17 mouse cellular contexts compared by ENCODE assay signal in genomic region chr14:54960769-54961168, GRCm38 (mm10). TPM values are rescaled to one million over a fixed set of nuclear protein-coding genes. Genes with fewer than 3 reads are reported as not detected.
A peak's percentile ranks its signal among the peaks of the same experiment; 100 is the strongest.
DNase-seq lines count a peak whose midpoint lies in the region; ATAC-seq and TF ChIP-seq lines count a peak whose summit lies in the region.
"Had no signal": no experiment of that assay in that cellular context is flagged by ENCODE, and none has a peak within 500 bp of the region (broad histone marks: within the 10 kb centered on the region; RNA-seq: fewer than 3 reads in every experiment).

No protein-coding gene starts in this region.

- H3K27me3 ChIP-seq in heart, adult 2 months (ENCODE audit: control insufficient read depth, insufficient read depth, low read length) = no peaks in the 10 kb centered on the region
- H3K27me3 ChIP-seq: lung, embryonic 15.5 days; midbrain, embryonic 13.5 days had no signal

- TF ChIP-seq CTCF in heart, adult 2 months (IDR thresholded peaks at IDR 0.05) = no peak

- ATAC-seq in megakaryocyte progenitor cell, adult 5-6 weeks (replicated peaks; ENCODE audit: poor library complexity) = no peak
- ATAC-seq: midbrain, embryonic 13.5 days had no signal

- H3K27ac ChIP-seq in heart, adult 2 months = peak overlapping the region; percentile 4
- H3K27ac ChIP-seq: limb, embryonic 13.5 days; lung, embryonic 15.5 days; midbrain, embryonic 13.5 days had no signal

- H3K4me3 ChIP-seq in heart, adult 2 months = peak overlapping the region; percentile 38
- H3K4me3 ChIP-seq: limb, embryonic 13.5 days; lung, embryonic 15.5 days; midbrain, embryonic 13.5 days had no signal

- intact Hi-C loops in heart, adult 2 months (cut with DNase I) = no loop called here
- intact Hi-C loops in heart, postnatal 25 days (cut with DNase I) = no loop called here

- peak; percentile 72; the same call in 1 of the 2 replicates for TF ChIP-seq POLR2A in heart, adult 2 months (IDR thresholded peaks at IDR 0.05; ENCODE audit: insufficient read depth, low read depth, low read length)

- DNase-seq in heart, adult 2 months = no peak
- no peak for DNase-seq in heart, postnatal 25 days (ENCODE audit: low spot score)
- peak; percentile 22 to 34 for DNase-seq in right cerebral cortex, adult 2 months (ENCODE audit: low spot score in 2 of 2)
- DNase-seq in right cerebral cortex, postnatal 36 days (ENCODE audit: low spot score in 2 of 2) = no peak
- DNase-seq in layer of hippocampus, adult 9-10 months (ENCODE audit: low spot score) = peak; percentile 12
- peak; percentile 22 for DNase-seq in thymus, postnatal 25 days
- no peak for DNase-seq in c-Kit-positive CD71-positive TER-119-positive erythroid progenitor cells, embryonic 14.5 days (ENCODE audit: low spot score)
- DNase-seq: cerebellum, postnatal 14 days; gastrocnemius, postnatal 10 days; kidney, postnatal 14 days; spleen, adult 18-20 months had no signal

- H3K9ac ChIP-seq in heart, adult 2 months (ENCODE audit: low read depth, low read length) = peak overlapping the region; percentile 69
- H3K9ac ChIP-seq: limb, embryonic 13.5 days; lung, embryonic 15.5 days; midbrain, embryonic 13.5 days had no signal

- 31% methylated on average over 10 of the region's 10 CpGs for WGBS in heart, adult 2 months

- no peaks in the 10 kb centered on the region for H3K79me2 ChIP-seq in heart, adult 2 months (replicated peaks; ENCODE audit: control insufficient read depth, insufficient read depth, low read length)

- no peaks in the 10 kb centered on the region for H3K4me1 ChIP-seq in heart, adult 2 months (ENCODE audit: control insufficient read depth, insufficient read depth, low read length)
- H3K4me1 ChIP-seq: limb, embryonic 13.5 days; lung, embryonic 15.5 days; midbrain, embryonic 13.5 days had no signal

- TF ChIP-seq EP300 in heart, adult 2 months (IDR thresholded peaks at IDR 0.05; ENCODE audit: insufficient read depth, low read depth, low read length) = peak; percentile 33; the same call in 1 of the 2 replicates

- no peaks in the 10 kb centered on the region; the same call in 1 of the 2 replicates for H3K36me3 ChIP-seq in heart, adult 2 months (ENCODE audit: control insufficient read depth, insufficient read depth, low read length)
- H3K36me3 ChIP-seq: limb, embryonic 13.5 days; lung, embryonic 15.5 days; midbrain, embryonic 13.5 days had no signal

RNA-seq across cellular contexts. Expression of gene Myh6, which starts 6.0 kb away (rescaled TPM):
- over 10,000 TPM; 19,033 to 21,149 TPM for total RNA-seq in heart, adult 2 months (2021)
- polyA plus RNA-seq in heart, adult 2 months (2012; rRNA removed) = 6,249 and 7,266 TPM in 2 replicates
- total RNA-seq in heart, postnatal 25 days (2021) = over 10,000 TPM; 23,221 to 24,394 TPM
- not detected in 2 replicates for total RNA-seq in megakaryocyte progenitor cell, adult 5-6 weeks (2015)
- not detected in 2 replicates for total RNA-seq in megakaryocyte progenitor cell, adult 5-6 weeks (2017)

RNA-seq across cellular contexts. Expression of gene Gm17428, which starts 16.0 kb away (rescaled TPM):
- total RNA-seq in heart, adult 2 months (2021) = not detected
- not detected in 2 replicates for polyA plus RNA-seq in heart, adult 2 months (2012; rRNA removed)
- total RNA-seq in heart, postnatal 25 days (2021) = not detected
- not detected in 2 replicates for total RNA-seq in megakaryocyte progenitor cell, adult 5-6 weeks (2015)
- total RNA-seq in megakaryocyte progenitor cell, adult 5-6 weeks (2017) = not detected in 2 replicates
- total RNA-seq: gastrocnemius, postnatal 10 days had no signal
- polyA plus RNA-seq: intestine, embryonic 14.5 days; limb, embryonic 13.5 days; lung, embryonic 15.5 days; midbrain, embryonic 13.5 days; neural tube, embryonic 14.5 days had no signal

RNA-seq across cellular contexts. Expression of gene Cmtm5, which starts 24.7 kb away (rescaled TPM):
- under 1 TPM in 1 of 2 experiments, not detected in 1; 0.30 TPM for total RNA-seq in heart, adult 2 months (2021)
- 1.8 and 2.9 TPM in 2 replicates for polyA plus RNA-seq in heart, adult 2 months (2012; rRNA removed)
- total RNA-seq in heart, postnatal 25 days (2021) = under 1 TPM; 0.29 to 0.36 TPM
- total RNA-seq in megakaryocyte progenitor cell, adult 5-6 weeks (2015) = not detected in 2 replicates
- not detected in 2 replicates for total RNA-seq in megakaryocyte progenitor cell, adult 5-6 weeks (2017)

RNA-seq across cellular contexts. Expression of gene Il25, which starts 28.3 kb away (rescaled TPM):
- total RNA-seq in heart, adult 2 months (2021) = not detected
- not detected in 2 replicates for polyA plus RNA-seq in heart, adult 2 months (2012; rRNA removed)
- total RNA-seq in heart, postnatal 25 days (2021) = not detected
- not detected in 2 replicates for total RNA-seq in megakaryocyte progenitor cell, adult 5-6 weeks (2015)
- not detected in 2 replicates for total RNA-seq in megakaryocyte progenitor cell, adult 5-6 weeks (2017)
- total RNA-seq: gastrocnemius, postnatal 10 days had no signal

RNA-seq across cellular contexts. Expression of gene Myh7, which starts 33.7 kb away (rescaled TPM):
- 1,000 to 10,000 TPM; 1,935 to 2,240 TPM for total RNA-seq in heart, adult 2 months (2021)
- 19.8 and 29.5 TPM in 2 replicates for polyA plus RNA-seq in heart, adult 2 months (2012; rRNA removed)
- total RNA-seq in heart, postnatal 25 days (2021) = 1,000 to 10,000 TPM; 2,164 to 2,361 TPM
- not detected in 2 replicates for total RNA-seq in megakaryocyte progenitor cell, adult 5-6 weeks (2015)
- total RNA-seq in megakaryocyte progenitor cell, adult 5-6 weeks (2017) = not detected in 2 replicates

Comparison
In these comparisons a context has a peak if more than half of its experiments do, and no peak if none do; other contexts are left out.
1. DNase-seq: peak in right cerebral cortex, adult 2 months (2 of 2), layer of hippocampus, adult 9-10 months (single experiment) and thymus, postnatal 25 days (single experiment); none in heart, adult 2 months (0 of 2), heart, postnatal 25 days (single experiment), right cerebral cortex, postnatal 36 days (0 of 2) and c-Kit-positive CD71-positive TER-119-positive erythroid progenitor cells, embryonic 14.5 days (single experiment).
2. RNA of gene Myh6, which starts 6.0 kb away (total RNA-seq): 23,221 to 24,394 TPM in heart, postnatal 25 days and 19,033 to 21,149 TPM in heart, adult 2 months; not detected in megakaryocyte progenitor cell, adult 5-6 weeks; every median in the first group is over 1,000 times any median in the second.